Mouse (Mus musculus) frontal cortex, adult 2 months (tissue): Measurements from ENCODE around the gene Ak3. TPM values are rescaled to one million over a fixed set of nuclear protein-coding genes. Genes with fewer than 3 reads are reported as not detected.
"Not testable (repeated sequence)": the region's sequence is repeated elsewhere in the genome, so short reads cannot be mapped to it uniquely, and the experiment has no call there.

Experiments used
- DNase-seq, 2 experiments: peaks; one replicate each; pipeline ENCODE4 v3.0.0; 2022; ENCODE audit warnings: low spot score in 1 of 2; ENCODE audit errors: extremely low spot score in 1 of 2
- polyA plus RNA-seq: library from polyadenylated mRNA; depleted of rRNA; stranded (reverse); fragments of >200 nt; gene quantifications from 2 replicates; pipeline ENCODE4 v1.2.3, GENCODE M21; 2012

Ak3 gene
- polyA plus RNA-seq, 1 experiment = 61.8 TPM

DNA sequence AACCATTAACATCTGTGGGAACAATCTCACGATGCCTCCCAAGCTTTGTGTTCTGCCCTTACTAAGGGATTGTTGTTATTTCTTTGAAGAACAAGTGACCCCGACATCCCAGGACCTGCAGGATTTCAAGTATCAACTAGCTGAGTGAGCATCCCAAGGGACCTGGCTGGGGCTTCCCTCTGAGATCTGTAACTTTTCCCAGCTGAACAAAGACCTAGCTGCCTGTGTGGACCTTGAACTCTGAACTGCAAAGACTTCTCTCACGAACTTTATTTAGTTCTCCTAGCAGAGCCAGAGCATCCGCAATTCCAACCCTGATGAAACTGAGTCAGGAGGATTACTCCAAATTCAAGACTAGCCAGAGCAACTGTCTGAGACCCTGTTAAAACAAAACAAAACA lies 2.4 kb downstream of the Ak3 start:
- no peak for DNase-seq

DNA sequence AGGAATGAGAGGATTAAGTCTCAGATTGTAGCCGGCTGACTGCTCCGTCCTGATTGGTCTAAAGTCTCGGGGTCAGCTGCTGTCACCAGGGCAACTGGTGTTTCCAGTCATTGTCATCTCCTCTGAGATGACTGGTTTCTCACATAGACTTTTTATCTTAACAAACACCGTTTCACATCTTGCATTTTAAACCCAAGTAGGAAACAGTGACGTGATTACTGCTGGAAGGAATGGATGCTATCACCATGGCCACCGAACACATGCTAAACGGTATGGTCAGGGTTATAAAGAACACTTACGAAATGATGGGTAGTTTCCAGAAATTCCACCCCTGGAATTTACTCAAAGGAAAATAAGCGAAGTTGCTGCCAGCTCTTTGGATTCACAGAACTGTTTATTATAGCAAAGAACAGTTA lies 3.4 kb downstream of the Ak3 start:
- DNase-seq = no peak

DNA sequence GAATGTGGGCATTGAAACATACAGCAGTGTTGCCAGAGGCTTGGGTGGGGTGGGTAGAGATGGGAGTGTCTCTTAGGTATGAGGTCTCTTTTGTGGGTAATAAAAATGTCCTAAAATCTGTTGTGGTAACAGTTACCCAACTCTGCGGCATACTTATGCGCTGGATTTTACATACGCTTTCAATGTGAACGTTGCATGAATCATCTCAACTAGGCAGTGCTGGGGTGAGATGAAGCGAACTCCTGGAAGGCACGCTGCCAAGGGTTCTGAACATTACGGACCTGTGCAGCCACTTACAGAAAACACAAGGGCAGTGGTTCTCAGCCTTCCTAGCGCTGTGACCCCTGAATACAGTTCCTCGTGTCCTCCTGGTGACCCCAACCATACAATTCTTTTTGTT lies 5.1 kb downstream of the Ak3 start:
- no peak for DNase-seq

DNA sequence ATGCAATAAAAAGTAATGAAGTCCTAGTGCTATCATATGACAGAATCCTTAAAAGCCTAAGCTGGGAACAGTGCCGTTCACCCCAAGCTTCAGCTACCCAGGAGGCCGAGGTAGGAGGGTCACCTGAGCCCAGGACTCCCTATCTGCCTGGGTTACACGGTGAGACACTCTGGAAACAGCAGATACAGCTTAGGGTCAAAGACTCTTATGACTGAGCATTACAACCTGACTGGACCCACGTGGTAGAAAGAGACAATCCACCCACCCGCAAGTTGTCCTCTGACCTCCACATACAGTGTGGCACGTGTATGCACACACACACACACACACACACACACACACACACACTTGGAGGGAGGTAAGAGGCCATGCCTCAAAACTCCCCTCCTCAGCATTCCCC lies 5.6 kb downstream of the Ak3 start:
- DNase-seq = no peak

DNA sequence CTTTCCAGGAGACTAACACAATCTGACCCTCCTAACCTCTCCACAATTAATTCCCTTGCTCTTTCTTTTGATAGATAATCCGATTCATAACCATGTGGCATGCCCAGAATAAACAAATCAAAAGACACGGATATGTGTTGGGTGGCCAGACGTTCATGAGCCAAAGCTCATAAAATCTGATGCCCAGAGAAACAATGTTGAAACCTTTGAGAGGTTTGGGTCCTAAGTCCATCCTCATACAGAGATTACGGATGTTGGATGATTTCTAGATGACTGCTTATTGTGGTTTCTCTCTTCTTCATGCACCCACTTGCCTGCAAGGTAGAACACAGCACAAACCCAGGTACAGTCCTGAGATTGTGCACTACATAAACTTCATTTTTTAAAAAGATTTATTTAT lies 7.6 kb downstream of the Ak3 start:
- no peak for DNase-seq

DNA sequence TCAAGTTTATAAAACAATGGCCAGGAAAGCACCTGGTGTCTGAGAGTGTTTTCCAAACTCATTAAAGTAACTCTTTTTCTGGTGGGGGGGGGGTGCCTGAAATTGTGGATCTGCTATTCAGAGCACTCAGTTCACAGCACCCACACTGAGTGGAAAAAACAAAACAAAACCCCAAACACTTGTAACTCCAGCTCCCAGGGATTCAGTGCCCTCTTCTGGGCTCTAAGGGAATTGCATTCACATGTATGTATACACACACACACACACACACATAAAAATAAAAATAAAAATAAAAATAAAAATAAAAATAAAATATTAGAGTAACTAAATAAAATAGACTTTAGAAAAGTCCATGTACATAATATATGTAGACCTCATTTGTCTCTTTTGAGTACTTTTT lies 8.4 kb downstream of the Ak3 start:
- DNase-seq = no peak

DNA sequence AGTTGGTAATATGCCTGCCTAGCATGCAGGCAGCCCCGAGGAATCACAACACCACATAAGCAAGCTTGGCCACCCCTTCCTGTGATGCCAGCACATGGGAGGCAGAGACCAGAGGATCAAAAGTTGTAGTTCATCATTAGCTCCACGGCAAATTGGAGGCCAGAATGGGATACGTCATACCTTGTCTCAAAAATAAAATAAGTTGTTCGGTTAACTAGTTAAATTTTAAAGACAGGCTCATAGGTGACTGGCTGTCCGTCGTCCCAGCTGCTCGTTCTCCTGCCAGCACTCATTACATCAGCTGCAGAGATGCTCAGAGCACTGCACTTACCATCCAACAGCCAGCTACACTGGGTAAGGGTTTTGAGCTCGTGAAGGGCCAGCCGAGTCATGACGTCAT lies 10.2 kb downstream of the Ak3 start:
- DNase-seq = no peak

DNA sequence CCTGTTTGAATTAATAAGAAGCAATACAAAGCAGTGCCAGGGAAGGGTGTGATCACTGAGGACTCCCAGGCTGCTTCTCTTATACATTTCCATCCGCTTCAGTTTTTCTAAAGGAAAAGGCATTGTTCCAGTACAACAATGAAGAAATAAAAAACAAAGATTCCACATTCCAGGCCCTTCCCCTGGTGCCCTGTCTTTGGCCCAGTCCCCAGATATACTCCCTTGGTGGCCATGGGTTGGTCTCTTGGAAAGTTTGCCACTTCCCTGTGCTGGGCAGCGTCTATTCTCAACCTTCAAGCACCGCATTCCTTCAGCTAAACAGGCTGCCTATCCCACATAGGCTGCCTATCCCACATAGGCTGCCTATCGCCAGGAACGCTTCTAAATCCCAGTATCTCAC lies 10.7 kb downstream of the Ak3 start:
- no peak for DNase-seq

DNA sequence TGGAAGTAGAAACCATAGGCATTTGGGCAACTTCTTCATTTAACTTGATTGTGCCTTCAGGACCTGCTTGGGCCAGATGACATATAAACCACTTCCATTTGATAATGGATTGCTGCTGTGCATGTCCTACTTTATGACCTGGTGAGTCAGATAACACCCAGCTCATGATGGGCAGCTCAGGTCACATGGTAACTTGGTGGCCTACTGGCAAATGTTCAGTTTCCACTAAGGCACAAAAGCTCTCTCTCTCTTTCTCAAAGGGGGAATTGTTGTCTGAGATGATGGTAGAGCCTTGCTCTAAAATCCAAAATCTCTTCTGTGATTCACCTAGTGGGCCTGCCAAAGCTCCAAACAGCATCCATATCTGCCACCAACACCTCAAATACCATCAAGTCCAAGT lies 15.1 kb downstream of the Ak3 start:
- no peak for DNase-seq

DNA sequence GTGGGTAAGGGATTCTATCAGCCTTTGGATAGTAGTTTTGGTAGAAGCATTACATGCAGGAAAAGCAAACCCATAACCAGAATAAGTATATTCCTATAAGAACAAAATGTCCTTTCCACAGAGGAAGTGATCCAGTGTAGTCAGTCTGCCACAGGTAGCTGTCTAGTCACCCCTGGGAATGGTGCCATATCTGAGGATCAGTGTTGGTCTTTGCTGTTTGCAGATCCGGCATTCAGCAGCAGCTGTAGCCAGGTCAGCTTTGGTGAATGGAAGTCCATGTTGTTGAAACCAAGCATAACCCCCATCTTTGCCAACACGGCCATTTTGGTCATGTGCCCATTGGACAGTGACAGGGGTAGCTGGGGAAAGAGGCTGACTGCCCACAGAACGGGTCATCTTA lies 16.0 kb downstream of the Ak3 start:
- no peak for DNase-seq

DNA sequence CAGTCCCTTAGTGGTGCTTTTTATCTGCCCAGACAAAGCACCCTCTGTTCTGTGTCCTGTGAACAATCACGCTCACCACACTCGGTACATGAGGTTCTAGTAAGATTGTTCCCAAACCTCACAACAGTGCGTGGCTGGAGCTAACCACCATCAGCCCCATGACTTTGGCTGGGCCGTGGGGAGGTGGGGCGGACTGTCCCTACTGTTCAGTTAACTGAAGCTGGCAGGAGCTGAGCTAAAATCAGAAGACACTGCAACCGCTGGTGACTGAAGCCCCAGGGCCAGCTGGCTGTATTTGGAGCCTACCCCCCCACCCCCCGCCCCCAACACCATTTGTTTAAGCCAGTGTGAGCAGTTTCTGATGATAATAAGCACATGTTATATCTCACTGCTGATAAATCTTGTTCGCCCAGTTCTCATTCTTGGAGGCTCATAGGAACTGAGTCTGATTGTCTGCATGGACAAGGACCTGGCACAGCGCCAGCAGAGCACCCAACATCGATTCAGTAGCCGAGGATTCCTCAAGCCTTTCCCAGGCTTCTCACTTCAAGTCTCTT lies 23.3 kb downstream of the Ak3 start:
- DNase-seq = no peak

DNA sequence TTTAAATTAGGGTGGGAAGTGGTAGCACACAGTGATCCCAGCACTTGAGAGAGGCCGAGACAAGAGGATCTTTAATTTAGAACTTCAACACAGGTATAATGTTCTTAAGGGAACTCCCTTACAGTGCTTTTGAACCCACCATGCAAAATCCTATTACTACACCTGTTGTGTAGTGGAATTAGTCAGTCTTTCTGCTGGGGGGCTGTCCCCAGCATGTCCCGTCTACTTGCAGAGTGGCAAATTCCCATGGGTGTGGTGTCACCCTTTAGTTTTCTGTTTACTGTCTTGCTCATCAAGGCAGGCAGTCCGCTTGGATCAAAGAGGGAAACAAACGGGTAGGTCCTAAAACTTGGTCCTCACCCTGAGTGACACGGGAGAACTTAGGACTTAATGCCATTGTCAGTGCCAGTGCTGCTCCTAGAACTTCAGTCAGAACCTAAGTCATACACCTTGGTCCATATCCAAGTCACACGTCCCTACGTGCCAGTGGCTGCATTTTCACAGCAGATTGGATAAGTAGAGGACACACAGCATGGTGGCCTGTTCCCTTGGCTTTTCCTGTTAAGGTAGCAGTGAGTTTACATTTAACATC lies 25.9 kb downstream of the Ak3 start:
- no peak for DNase-seq

DNA sequence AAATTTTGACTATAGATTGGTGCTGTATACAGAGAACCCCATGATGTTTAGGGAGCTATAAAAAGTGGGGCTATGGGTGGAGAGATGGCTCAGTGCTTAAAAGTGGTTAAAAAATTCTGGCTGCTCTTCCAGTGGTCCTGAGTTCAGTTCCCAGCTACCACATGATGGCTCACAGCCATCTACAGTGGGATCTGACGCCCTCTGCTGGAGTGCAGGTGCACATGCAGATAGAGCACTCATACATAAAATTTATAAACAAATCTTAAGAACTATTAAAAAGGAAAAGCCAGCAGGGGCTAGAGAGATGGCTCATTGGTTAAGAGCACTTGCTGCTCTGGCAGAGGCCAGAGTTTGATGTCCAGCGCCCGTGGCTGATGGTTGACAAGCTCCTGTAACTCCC lies 28.1 kb downstream of the Ak3 start:
- DNase-seq = no peak

DNA sequence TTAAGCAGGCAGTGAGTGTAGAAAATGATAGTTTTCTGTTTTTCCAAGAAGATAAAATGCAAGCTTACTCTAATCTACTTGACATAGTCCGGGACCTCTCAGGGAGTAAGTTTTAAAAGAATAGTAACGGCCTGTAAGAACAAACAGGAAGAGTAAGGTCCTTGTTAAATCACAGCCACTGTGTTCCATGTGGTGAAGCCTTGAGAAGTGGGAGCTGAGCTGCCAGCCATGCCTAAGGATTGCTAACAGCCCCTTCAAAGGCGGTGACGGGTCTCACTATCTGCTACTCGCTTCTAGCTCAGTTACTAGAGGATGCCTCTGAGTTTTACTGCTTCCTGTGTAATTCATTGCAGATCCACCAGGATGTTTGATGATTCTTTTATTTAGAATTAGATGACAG lies 31.0 kb downstream of the Ak3 start:
- no peak for DNase-seq

DNA sequence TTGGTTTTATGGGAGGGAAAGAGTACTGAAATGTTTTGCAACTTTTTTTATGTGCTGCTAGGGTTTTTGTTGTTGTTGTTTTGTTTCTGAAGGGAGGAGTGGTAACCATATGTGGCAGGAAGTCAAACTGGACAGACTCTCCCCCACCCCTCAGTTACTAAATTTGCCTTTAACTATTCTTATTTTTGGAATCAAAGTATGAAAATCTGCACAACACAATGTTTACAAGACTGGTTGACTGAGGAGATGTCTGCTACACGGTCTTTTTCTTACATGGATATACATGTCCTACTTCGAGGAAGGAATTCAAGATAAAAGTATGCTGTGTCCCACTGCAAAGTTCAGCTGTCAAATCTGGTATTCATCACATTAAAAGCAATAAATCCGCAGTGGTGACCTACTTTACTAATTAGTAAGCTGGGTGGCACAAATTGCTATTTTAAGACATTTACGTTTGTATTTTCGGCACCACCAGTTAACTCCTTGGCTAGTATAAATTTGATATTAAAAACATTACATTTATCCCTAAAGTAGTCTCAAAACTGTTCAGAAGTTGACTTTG lies 31.5 kb downstream of the Ak3 start:
- no peak for DNase-seq

DNA sequence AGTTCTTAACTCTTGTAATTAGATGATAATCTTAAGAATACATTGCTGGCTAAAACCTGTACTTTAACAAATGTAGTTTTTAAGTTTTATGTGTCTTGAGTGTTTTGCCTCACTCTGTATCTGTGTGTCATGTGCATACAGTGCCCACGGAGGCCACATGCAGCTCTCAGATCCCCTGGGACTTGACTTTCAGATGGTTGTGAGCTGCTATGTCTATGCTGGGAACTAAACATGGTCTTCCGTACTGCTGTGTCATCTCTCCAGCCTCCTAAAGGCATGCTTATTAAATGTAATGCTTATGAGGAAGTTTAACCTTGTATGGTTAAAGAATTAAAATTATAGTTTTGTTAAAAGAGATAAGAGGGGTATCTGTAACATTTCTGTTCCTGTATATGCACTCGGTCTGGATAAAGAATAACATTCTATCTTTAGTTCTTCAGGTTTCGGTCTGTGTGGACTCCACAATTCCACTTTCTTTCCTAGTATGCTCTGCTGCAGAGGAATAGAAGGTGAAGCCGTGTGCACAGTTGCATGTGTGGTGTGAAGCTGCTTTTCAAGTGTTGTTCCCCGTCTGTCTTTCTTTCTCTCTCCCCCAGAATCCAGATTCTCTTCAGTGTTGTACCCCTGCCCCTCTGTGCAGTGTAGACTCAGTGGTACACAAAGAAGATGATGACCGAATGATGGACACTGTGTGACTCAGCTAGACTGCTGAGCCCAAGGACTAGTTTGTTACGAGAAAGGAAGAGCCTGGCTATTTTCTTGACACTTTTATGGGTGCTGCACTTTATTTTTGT lies 32.2 kb downstream of the Ak3 start:
- no peak for DNase-seq

DNA sequence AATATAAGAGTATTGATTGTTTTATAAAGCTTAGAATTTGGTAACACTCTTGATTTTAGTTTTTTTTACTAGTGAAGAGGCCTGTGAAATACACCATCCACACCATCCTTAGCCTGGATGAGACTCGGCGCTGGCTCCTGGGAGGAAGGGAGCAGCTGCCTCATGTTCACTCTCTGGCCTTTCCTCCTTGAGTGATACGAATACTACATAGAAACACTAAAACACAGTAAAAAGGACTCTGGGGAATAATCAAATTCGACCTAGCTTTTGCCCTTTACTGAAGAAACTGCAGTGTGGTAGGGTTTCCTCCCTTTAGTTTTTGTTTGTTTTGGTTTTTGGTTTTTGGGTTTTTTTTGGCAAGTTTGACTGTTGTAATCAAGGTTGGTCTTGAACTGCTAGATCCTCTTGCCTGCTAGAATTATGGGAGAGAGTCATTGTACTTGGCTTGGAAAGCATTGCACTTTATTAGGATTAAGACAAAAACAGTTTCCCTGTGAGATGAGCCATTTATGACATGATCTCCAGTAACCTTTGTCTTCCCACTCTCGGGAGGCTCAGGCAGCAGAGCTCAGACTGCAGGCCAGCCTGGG lies 33.2 kb downstream of the Ak3 start:
- DNase-seq = no peak

DNA sequence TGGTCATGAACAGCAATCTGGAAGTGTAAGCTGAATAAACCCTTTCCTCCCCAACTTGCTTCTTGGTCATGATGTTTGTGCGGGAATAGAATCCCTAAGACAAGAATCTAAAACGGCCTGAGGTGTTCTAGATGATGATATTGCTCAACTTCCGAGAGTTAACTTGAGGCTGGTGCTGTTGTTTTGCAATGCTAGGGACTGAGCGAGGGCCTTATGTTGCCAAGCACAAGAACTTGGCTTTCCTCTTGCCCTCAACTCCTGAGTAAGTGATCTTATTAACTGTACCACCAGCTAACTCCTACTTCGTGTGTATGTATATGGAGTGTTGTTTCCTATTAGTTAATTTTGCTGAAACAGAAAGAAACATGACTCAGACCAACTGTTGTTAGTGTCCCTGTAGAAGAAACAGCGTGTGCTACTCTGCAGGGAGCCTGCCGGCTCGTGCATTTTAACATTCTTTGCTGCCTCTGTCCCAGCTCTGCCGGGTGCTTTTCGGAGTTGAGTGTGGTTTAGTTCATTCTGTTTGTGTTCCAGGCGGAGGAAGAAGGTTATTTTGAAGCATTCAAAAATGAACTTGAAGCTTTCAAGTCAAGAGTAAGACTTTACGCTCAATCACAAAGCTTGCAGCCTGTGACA lies 36.3 kb downstream of the Ak3 start:
- DNase-seq = no peak

DNA sequence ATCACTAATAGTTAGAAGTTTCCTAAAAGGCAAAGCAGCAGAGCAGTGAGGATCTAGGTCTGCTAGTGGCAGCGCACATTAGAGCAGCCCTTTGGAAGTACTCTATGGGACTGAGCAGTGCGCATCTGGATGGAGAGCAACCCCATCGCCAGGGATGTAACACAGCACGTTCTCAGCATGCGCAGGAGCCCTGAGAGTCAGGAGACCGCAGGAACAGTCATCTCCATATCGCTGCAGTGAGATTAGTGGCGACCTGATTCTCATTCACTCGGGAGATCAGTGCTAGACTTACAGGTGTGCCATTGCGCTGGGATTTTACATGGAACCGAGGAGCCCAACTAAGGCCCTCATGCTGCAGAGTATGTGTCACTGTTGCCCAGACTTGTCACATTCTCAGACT lies 38.7 kb downstream of the Ak3 start:
- no peak for DNase-seq

DNA sequence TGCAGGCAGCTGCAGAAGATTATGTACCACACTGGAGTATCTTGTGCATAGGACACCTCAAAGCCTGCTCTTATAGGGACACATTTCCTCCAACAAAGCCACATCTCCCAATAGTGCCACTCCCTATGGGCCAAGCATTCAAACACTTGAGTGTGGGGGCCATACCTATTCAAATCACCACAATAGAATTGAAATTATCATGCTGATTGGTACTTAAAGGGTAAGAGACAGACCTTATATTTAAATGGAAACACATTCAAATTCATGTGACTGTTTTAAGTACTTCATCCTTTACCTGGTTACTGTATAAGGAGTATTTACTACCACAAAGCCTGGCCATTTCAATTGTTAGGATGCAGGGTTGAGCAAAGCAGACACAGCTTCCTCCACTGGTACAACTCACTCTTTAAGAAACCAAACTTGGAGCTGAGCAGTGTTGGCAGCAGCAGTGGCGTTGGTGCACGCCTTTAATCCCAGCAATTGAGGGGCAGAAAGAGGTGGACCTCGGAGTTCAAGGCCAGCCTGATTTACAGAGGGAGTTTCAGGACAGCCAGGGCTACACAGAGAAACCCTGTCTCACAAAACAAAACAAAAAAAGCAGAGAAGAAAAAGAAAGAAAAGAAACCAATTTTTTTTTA lies 39.6 kb downstream of the Ak3 start:
- no peak for DNase-seq

DNA sequence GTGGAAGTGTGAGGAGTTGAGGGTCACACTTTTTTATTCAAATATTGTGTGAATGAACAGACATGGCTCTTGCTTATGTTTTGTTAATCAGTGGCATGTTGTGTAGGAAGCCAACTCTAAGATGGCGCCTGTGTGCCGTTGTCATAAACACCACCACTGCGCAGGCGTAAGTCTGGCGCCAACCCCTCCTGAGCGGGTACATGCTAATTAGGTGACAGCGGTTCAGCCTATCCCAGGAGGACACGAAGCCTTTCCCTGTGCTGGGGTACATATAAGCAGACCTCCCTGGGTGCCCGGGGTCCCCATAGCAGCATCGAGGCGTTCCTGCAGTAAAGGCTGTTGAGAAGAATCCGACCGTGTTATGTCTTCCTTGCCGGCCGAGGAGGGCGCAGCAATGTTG lies 47.4 kb downstream of the Ak3 start:
- DNase-seq = not testable (repeated sequence)
